Mouse (Mus musculus) ES-Bruce4 (cell line): ENCODE measurements around the gene Hyal1.

ENCODE experiments used
- CTCF ChIP-seq: IDR thresholded peaks from one replicate; pipeline ENCODE4 v1.8.1; 2011; ENCODE audit warnings: low read depth, low read length
- EP300 ChIP-seq: IDR thresholded peaks from 2 replicates; pipeline ENCODE4 v1.6.1; 2011; ENCODE audit warnings: low read depth, low read length; ENCODE audit not compliant: insufficient read depth
- POLR2A ChIP-seq: IDR thresholded peaks from one replicate; pipeline ENCODE4 v1.8.1; 2011; ENCODE audit warnings: low read length; ENCODE audit not compliant: insufficient read depth

- no peak for TF ChIP-seq EP300
- TF ChIP-seq CTCF, result no peak
- no peak for TF ChIP-seq POLR2A
Observed at GRCm38 (mm10) chr9:107620954-107621353, 44.2 kb downstream of the Hyal1 start.
